23 mouse cellular contexts compared by ENCODE assay signal in genomic region chr11:98387056-98387577, GRCm38 (mm10). TPM values are rescaled to one million over a fixed set of nuclear protein-coding genes. Genes with fewer than 3 reads are reported as not detected.
A peak's percentile ranks its signal among the peaks of the same experiment; 100 is the strongest.
DNase-seq lines count a peak whose midpoint lies in the region; ATAC-seq lines count a peak whose summit lies in the region.
"Had no signal": no experiment of that assay in that cellular context is flagged by ENCODE, and none has a peak within 500 bp of the region (broad histone marks: within the 10 kb centered on the region; RNA-seq: fewer than 3 reads in every experiment).

No protein-coding gene starts in this region.

- intact Hi-C loops in heart, postnatal 10 days (cut with DNase I) = no loop called here

- 48% methylated on average over 14 of the region's 14 CpGs for WGBS in heart, embryonic 12.5 days
- WGBS in midbrain, embryonic 11.5 days = 60% methylated on average over 14 of the region's 14 CpGs
- 61% methylated on average over 14 of the region's 14 CpGs for WGBS in midbrain, embryonic 13.5 days

- H3K27me3 ChIP-seq in heart, embryonic 12.5 days (replicated peaks) = peaks cover 44% of the 10 kb centered on the region
- peaks cover 23% of the 10 kb centered on the region for H3K27me3 ChIP-seq in midbrain, embryonic 11.5 days (ENCODE audit: control insufficient read depth, insufficient read depth, low read length)
- peaks cover 77% of the 10 kb centered on the region for H3K27me3 ChIP-seq in midbrain, embryonic 13.5 days

- H3K4me2 ChIP-seq in heart, embryonic 12.5 days = peak overlapping the region; percentile 70; the same call in 1 of the 2 replicates
- H3K4me2 ChIP-seq in midbrain, embryonic 11.5 days = no peak overlapping the region
- H3K4me2 ChIP-seq in midbrain, embryonic 13.5 days (replicated peaks) = no peak overlapping the region
- H3K4me2 ChIP-seq: forebrain, embryonic 12.5 days; liver, embryonic 15.5 days had no signal

- no peaks in the 10 kb centered on the region for H3K9me3 ChIP-seq in heart, embryonic 12.5 days (replicated peaks)
- H3K9me3 ChIP-seq in midbrain, embryonic 11.5 days (ENCODE audit: control insufficient read depth, low read length) = no peaks in the 10 kb centered on the region
- H3K9me3 ChIP-seq in midbrain, embryonic 13.5 days = no peaks in the 10 kb centered on the region
- H3K9me3 ChIP-seq: forebrain, embryonic 12.5 days; G1E; limb, embryonic 15.5 days; liver, embryonic 15.5 days; midbrain, embryonic 10.5 days had no signal

- DNase-seq in cerebellum, adult 11-12 months = peak; percentile 27
- no peak for DNase-seq in cerebellum, postnatal 36 days
- DNase-seq in heart, postnatal 10 days = no peak
- peak; percentile 75 for DNase-seq in midbrain, embryonic 11.5 days (ENCODE audit: low spot score, missing footprints)
- DNase-seq in right cerebral cortex, adult 2 months (ENCODE audit: low spot score in 2 of 2) = no peak
- DNase-seq: adrenal gland, postnatal 10 days; gastrocnemius, postnatal 25 days; kidney, adult 11 months had no signal

- ATAC-seq in heart, embryonic 12.5 days (ENCODE audit: insufficient number of reproducible peaks, low FRiP score) = no peak
- no peak for ATAC-seq in midbrain, embryonic 11.5 days (ENCODE audit: low FRiP score)
- ATAC-seq in midbrain, embryonic 13.5 days = no peak
- no peak for ATAC-seq in monocyte, adult 5-6 weeks (replicated peaks; ENCODE audit: insufficient number of reproducible peaks, low FRiP score, low TSS enrichment, poor library complexity, severe bottlenecking)
- ATAC-seq: activated CD4-positive, CD25-positive, alpha-beta regulatory T cell, adult 4 months; CD4-positive, CD25-positive, alpha-beta regulatory T cell, adult 4 months had no signal

- H3K9ac ChIP-seq in heart, embryonic 12.5 days = peak overlapping the region; percentile 42; the same call in 1 of the 2 replicates
- no peak overlapping the region for H3K9ac ChIP-seq in midbrain, embryonic 11.5 days (ENCODE audit: low read length)
- H3K9ac ChIP-seq in midbrain, embryonic 13.5 days (replicated peaks) = no peak overlapping the region
- H3K9ac ChIP-seq: forebrain, embryonic 12.5 days; hindbrain, embryonic 14.5 days; liver, embryonic 15.5 days had no signal

- peaks cover 82% of the 10 kb centered on the region for H3K4me1 ChIP-seq in heart, embryonic 12.5 days (replicated peaks)
- no peaks in the 10 kb centered on the region for H3K4me1 ChIP-seq in midbrain, embryonic 11.5 days (ENCODE audit: control insufficient read depth, insufficient read depth, low read length)
- H3K4me1 ChIP-seq in midbrain, embryonic 13.5 days (replicated peaks) = peaks cover 9% of the 10 kb centered on the region; the same call in 1 of the 2 replicates

- H3K27ac ChIP-seq in heart, embryonic 12.5 days (ENCODE audit: poor library complexity, severe bottlenecking) = no peak overlapping the region
- H3K27ac ChIP-seq in midbrain, embryonic 11.5 days (ENCODE audit: low read depth, low read length) = no peak overlapping the region
- H3K27ac ChIP-seq in midbrain, embryonic 13.5 days = no peak overlapping the region
- H3K27ac ChIP-seq: forebrain, embryonic 12.5 days; hindbrain, embryonic 14.5 days; limb, embryonic 15.5 days; liver, embryonic 15.5 days; macrophage; midbrain, embryonic 10.5 days had no signal

- H3K36me3 ChIP-seq in heart, embryonic 12.5 days = no peaks in the 10 kb centered on the region
- H3K36me3 ChIP-seq in midbrain, embryonic 11.5 days (ENCODE audit: control insufficient read depth, insufficient read depth, low read length) = no peaks in the 10 kb centered on the region
- H3K36me3 ChIP-seq in midbrain, embryonic 13.5 days = no peaks in the 10 kb centered on the region
- H3K36me3 ChIP-seq: forebrain, embryonic 12.5 days; G1E; limb, embryonic 15.5 days; liver, embryonic 15.5 days; midbrain, embryonic 10.5 days had no signal

- H3K4me3 ChIP-seq in heart, embryonic 12.5 days = no peak overlapping the region
- H3K4me3 ChIP-seq in midbrain, embryonic 11.5 days (ENCODE audit: low read depth, low read length) = no peak overlapping the region
- H3K4me3 ChIP-seq in midbrain, embryonic 13.5 days (replicated peaks) = no peak overlapping the region
- H3K4me3 ChIP-seq: forebrain, embryonic 12.5 days; liver, embryonic 15.5 days; midbrain, embryonic 10.5 days; myocyte had no signal

RNA-seq across cellular contexts. Expression of gene Pnmt, which starts 0.9 kb away (rescaled TPM):
- 1.7 and 2.0 TPM in 2 replicates for polyA plus RNA-seq in heart, embryonic 12.5 days (2016; fragmentation: Nextera tagmentation; extraction: Ambion mirVana)
- total RNA-seq in heart, postnatal 10 days (2021) = under 1 TPM in 1 of 2 experiments, not detected in 1; 0.31 TPM
- not detected in 2 replicates for polyA plus RNA-seq in midbrain, embryonic 11.5 days (2014; fragmentation: Nextera tagmentation; extraction: Ambion mirVana)
- polyA plus RNA-seq in midbrain, embryonic 13.5 days (2015; fragmentation: Nextera tagmentation; extraction: Ambion mirVana) = 0.23 TPM in 1 of 2 replicates, not detected in the other
- not detected in 3 replicates for total RNA-seq in monocyte, adult 5-6 weeks (2017)
- total RNA-seq: G1E had no signal
- polyA plus RNA-seq: activated CD4-positive, CD25-positive, alpha-beta regulatory T cell, adult 4 months; CD4-positive, CD25-positive, alpha-beta regulatory T cell, adult 4 months; G1E; large intestine, adult 2 months; liver, embryonic 15.5 days; macrophage; midbrain, embryonic 10.5 days; small intestine, adult 2 months had no signal

RNA-seq across cellular contexts. Expression of gene Tcap, which starts 3.5 kb away (rescaled TPM):
- polyA plus RNA-seq in heart, embryonic 12.5 days (2016; fragmentation: Nextera tagmentation; extraction: Ambion mirVana) = 143 and 152 TPM in 2 replicates
- total RNA-seq in heart, postnatal 10 days (2021) = 100 to 1,000 TPM; 469 to 500 TPM
- polyA plus RNA-seq in midbrain, embryonic 11.5 days (2014; fragmentation: Nextera tagmentation; extraction: Ambion mirVana) = not detected in 2 replicates
- 0.23 and 0.28 TPM in 2 replicates for polyA plus RNA-seq in midbrain, embryonic 13.5 days (2015; fragmentation: Nextera tagmentation; extraction: Ambion mirVana)
- total RNA-seq in monocyte, adult 5-6 weeks (2017) = 1.6 TPM in 1 of 3 replicates, not detected in the others
- total RNA-seq: G1E had no signal
- polyA plus RNA-seq: activated CD4-positive, CD25-positive, alpha-beta regulatory T cell, adult 4 months; CD4-positive, CD25-positive, alpha-beta regulatory T cell, adult 4 months; G1E; hindbrain, embryonic 14.5 days; midbrain, embryonic 10.5 days had no signal

RNA-seq across cellular contexts. Expression of gene Pgap3, which starts 13.2 kb away (rescaled TPM):
- 20.0 and 20.6 TPM in 2 replicates for polyA plus RNA-seq in heart, embryonic 12.5 days (2016; fragmentation: Nextera tagmentation; extraction: Ambion mirVana)
- total RNA-seq in heart, postnatal 10 days (2021) = 10 to 100 TPM; 14.5 to 17.8 TPM
- polyA plus RNA-seq in midbrain, embryonic 11.5 days (2014; fragmentation: Nextera tagmentation; extraction: Ambion mirVana) = 5.6 and 5.7 TPM in 2 replicates
- 9.2 and 10.7 TPM in 2 replicates for polyA plus RNA-seq in midbrain, embryonic 13.5 days (2015; fragmentation: Nextera tagmentation; extraction: Ambion mirVana)
- total RNA-seq in monocyte, adult 5-6 weeks (2017) = 2.3 to 6.1 TPM (median 4.6 TPM) in 3 replicates

RNA-seq across cellular contexts. Expression of gene Erbb2, which starts 25.2 kb away (rescaled TPM):
- 66.7 and 67.1 TPM in 2 replicates for polyA plus RNA-seq in heart, embryonic 12.5 days (2016; fragmentation: Nextera tagmentation; extraction: Ambion mirVana)
- total RNA-seq in heart, postnatal 10 days (2021) = 10 to 100 TPM; 12.7 to 19.3 TPM
- polyA plus RNA-seq in midbrain, embryonic 11.5 days (2014; fragmentation: Nextera tagmentation; extraction: Ambion mirVana) = 14.8 TPM in 2 replicates
- 7.1 and 7.6 TPM in 2 replicates for polyA plus RNA-seq in midbrain, embryonic 13.5 days (2015; fragmentation: Nextera tagmentation; extraction: Ambion mirVana)
- 0.57 TPM in 1 of 3 replicates, not detected in the others for total RNA-seq in monocyte, adult 5-6 weeks (2017)
- polyA plus RNA-seq: G1E, macrophage had no signal

RNA-seq across cellular contexts. Expression of gene Stard3, which starts 28.9 kb away (rescaled TPM):
- polyA plus RNA-seq in heart, embryonic 12.5 days (2016; fragmentation: Nextera tagmentation; extraction: Ambion mirVana) = 45.2 and 47.6 TPM in 2 replicates
- 10 to 100 TPM; 23.9 to 24.5 TPM for total RNA-seq in heart, postnatal 10 days (2021)
- 39.7 and 41.5 TPM in 2 replicates for polyA plus RNA-seq in midbrain, embryonic 11.5 days (2014; fragmentation: Nextera tagmentation; extraction: Ambion mirVana)
- 44.5 and 46.9 TPM in 2 replicates for polyA plus RNA-seq in midbrain, embryonic 13.5 days (2015; fragmentation: Nextera tagmentation; extraction: Ambion mirVana)
- 29.2 to 57.7 TPM (median 50.9 TPM) in 3 replicates for total RNA-seq in monocyte, adult 5-6 weeks (2017)

Comparison
In these comparisons a context has a peak if more than half of its experiments do, and no peak if none do; other contexts are left out.
1. DNase-seq: peak in cerebellum, adult 11-12 months (single experiment) and midbrain, embryonic 11.5 days (single experiment); none in cerebellum, postnatal 36 days (0 of 2), heart, postnatal 10 days (0 of 2) and right cerebral cortex, adult 2 months (0 of 2).
2. RNA of gene Tcap, which starts 3.5 kb away (polyA plus RNA-seq): 143 to 152 TPM in heart, embryonic 12.5 days; 0.23 to 0.28 TPM in midbrain, embryonic 13.5 days and not detected in midbrain, embryonic 11.5 days; every median in the first group is over 100 times any median in the second.